Mouse (Mus musculus): ENCODE measurements around the gene Fam178b.

DNA sequence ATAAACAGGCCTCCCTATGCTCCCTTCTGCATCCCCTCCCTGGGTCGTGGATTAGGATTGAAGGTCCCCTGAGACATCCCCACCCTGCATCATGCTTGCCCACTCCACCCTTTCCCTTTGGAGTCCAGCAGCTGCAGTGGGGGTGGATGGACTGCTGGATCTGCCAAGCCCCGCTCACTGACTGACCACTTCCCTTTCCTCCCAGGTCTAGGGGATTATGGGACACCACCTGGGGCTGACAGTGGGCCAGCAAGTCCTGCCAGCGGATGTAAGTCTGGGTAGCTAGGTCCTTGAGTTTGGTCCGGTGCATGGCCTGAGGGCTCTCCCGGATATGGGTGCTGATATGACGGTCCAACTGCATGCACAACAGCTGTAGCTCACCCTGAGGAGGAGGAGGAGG is 118.9 kb downstream of the Fam178b start:
- no peak for TF ChIP-seq MAX (IDR thresholded peaks at IDR 0.05)
- TF ChIP-seq MYOG (IDR thresholded peaks at IDR 0.05; ENCODE audit: control insufficient read depth, extremely low read depth, insufficient read length) = no peak
- no peak for TF ChIP-seq CTCF (IDR thresholded peaks at IDR 0.05; ENCODE audit: control insufficient read depth, insufficient read depth, insufficient read length)

Measured in C2C12 (cell line).